Mouse (Mus musculus) inflammation-experienced regulatory T-cells, adult 16 weeks (primary cell): ENCODE data around the gene Gm20870. TPM values are rescaled to one million over a fixed set of nuclear protein-coding genes. Genes with fewer than 3 reads are reported as not detected.

Experiments
- polyA plus RNA-seq: library from polyadenylated mRNA; unstranded; fragments of 100-300 nt; shearing (Covaris generic); gene quantifications from one replicate; pipeline ENCODE4 v1.2.1, GENCODE M21; 2017

Gene Gm20870
- not detected for polyA plus RNA-seq

DNA sequence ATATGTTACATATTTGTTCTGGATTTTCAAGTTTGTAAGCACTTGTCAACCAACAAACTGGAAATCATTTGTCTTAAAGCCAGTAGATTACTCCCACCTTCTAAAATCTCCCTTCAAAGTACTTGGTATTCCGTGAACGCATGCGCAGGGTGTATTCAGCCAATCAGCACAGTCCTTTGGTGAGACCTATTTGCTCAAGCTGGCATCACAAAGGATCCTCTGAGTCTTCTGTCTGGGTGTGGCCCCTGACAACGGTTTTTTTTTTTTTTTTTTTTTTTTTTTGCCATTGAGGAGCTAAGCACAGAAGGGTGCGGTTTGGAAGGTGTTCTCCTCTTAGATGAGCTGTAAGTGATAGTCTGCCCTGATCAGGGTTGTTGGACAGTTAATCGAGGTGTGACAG is at the start of gene Gm20870:
Gm20870 (plus strand) TSS at position 301 of the 400 bp plus-strand sequence.

Other genes starting within 250 kb of the Gm20870 start
- gene Gm20869, start 222.6 kb upstream of the Gm20870 start, polyA plus RNA-seq: not detected